Mouse (Mus musculus) activated CD4-positive, CD25-positive, alpha-beta regulatory T cell, adult 4 months (primary cell): ENCODE measurements around the gene Tanc1. TPM values are rescaled to one million over a fixed set of nuclear protein-coding genes. Genes with fewer than 3 reads are reported as not detected.

Source experiments
- ATAC-seq: one replicate; pipeline ENCODE4 v1.8.0; 2017
- polyA plus RNA-seq, 2 experiments: library from polyadenylated mRNA; unstranded; fragments of 100-300 nt; shearing (Covaris generic); gene quantifications; one replicate each; pipeline ENCODE4 v1.2.1; 2017

The Tanc1 gene
- polyA plus RNA-seq, 2 experiments from 2014 or later = 7.2 to 8.7 TPM

DNA sequence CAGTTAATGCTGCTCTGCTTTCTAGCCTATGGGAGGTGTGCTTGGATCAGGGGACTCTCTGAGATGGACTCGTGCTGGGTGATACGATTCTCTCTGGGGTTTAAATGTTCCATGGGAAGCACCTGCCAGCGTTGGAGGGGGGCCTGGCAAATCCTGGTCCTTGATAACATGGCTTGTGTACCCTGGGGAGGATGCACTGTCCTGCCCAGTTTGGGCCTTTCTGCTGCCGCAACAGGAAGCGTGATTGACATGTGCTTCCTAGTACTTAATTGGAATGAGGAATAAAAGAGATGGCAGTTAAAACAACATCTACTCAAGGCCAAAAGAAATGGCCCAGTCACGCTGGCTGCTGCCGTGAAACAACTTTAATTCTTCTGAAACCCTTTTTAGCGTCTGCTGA lies 109.3 kb downstream of the Tanc1 start:
- no peak for ATAC-seq

DNA sequence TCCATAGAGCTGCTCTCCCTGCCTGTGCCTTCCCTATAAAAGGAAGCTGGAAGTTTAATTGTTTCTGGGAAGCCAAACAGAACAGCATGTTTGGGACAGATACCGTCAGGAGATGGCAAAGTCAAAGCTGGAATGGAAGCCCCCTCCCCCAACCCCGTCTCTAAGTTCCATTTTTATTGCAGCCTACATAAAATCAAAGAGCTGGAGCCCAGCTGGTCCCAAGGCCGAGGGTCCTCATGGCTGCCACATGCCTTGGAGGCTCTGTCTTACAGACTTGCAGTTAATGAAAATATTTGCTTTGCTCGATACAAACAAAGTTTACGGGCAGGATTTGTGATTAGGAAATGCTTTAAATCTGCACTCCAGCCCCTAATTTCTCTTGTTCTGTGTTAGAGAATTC lies 109.9 kb downstream of the Tanc1 start:
- no peak for ATAC-seq

DNA sequence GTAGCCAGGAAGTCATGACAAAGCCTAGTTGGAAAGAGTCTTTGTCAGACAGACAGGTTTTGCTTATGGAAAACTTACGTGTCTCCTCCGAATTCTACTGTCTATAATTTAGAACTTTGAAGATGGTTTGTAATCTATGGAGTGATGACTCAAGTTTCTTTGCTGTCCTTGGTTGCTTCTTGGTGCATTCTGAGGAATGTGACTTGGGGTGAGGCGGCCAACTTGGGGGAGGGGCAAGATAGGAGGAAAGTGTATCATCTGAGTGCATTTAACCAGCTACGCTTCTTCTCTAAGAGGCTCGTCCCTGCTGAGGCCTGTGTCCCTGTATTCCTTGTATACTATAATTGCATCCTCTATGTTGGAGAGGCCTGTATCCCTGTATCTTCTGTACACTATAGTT lies 111.5 kb downstream of the Tanc1 start:
- ATAC-seq = no peak

DNA sequence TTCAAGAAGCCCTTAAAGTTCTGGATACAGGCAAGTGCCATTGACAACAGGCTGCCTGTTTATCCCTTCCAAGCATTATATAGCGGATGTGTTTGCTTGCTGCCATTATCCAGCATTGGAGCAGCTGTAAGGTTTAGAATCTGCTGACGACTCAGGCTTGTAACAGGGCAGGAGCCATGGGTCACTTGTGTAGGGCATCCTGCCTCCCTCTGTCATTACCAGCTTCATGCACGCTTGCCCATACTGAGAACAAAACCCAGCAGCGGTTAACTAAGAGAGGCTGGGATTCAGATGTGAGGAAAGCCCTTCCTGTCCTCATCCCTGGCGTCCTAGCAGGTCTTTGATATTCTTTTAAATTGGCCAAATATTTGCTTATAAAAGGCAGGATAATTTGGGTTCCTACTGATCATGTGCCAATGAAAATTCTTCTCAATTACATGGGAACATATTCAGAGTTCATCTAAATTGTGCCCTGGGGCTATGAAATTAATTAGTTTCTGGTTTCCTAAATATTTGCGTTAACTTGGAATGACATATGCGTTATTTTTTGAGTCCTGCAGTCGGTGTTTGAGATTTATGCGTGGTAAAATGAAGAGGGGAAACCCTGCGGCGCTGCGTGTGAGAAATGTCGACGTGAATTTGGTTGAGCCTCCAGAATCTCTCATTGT lies 113.8 kb downstream of the Tanc1 start:
- no peak for ATAC-seq

DNA sequence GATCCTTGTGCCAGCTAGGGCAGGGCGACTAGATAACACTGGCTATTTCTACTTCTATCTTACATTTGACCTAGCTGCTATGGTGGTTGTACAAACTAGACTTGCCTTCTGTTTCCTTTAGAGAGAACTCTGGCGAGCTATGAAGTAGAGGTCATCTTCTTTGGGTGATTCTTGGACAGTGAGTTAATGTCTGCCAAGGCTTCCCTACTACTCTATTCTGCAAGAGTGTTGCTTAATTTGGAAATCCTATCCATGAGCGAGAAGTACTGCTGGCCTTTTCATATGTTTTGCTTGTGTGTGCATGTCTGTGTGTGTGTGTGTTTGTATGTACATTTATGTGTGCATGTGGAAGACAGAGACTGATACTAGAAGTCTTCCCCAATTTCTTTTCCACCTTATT lies 120.0 kb downstream of the Tanc1 start:
- no peak for ATAC-seq

DNA sequence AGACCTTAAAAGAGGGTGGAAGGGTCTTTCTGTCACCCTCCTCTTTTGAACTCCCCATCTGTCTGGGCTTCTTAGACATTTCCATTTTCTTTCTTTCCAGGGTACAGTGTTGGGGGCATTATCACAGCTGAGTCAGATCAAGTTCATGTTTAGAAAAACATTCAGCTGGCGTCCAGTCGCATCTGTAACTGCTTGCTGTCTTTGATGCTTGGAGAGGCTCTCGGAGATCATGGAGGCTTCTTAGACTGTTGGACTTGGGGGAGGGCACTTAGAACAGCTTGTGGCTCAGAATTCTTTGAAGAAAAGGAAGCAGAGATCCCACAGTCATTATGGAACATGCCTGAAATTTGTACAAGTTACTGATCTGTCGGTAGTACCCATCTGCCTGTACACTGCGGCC lies 121.6 kb downstream of the Tanc1 start:
- ATAC-seq = no peak

DNA sequence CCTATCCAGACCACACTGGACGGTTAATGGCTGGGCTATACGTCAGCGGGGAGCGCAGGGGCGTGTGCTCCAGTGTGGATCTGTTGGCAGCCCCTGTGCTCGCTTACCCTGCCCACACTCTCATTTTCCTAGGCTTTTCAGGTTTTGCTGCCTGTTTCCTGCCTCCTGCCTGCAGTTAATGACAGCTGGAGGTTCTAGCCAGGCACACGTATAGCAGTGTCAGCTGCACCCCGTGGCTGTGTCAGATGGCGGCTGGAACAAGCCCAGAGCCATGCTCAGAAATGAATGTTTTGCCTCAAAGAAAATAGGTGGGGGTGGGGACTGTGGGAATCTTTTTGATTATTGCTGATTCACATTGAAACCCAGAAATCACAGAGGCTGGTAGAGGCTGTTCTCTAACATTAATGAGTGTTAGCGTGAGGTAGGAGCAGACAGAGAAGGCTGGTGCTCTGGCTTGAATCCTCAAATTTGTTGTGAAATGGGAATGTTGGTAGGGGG lies 124.6 kb downstream of the Tanc1 start:
- ATAC-seq = no peak

DNA sequence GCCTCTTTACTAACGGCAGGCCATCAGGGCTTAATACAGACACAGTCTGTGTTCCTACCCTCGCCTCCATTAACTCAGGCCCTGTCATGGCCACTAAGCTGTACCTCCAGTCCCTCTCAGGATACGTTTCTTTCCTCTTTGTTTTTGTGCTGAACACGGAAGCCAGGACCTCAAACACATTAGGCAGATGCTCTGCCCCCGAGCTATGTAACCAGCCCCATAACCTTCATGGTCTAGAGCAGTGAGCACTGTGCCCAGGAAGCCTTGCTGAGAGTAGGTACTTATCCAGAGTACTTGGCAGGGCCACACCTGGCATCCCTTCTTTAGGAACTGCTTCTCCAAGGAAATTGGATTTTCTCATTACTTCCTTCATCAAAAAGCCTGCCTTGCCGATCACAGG lies 125.5 kb downstream of the Tanc1 start:
- no peak for ATAC-seq

DNA sequence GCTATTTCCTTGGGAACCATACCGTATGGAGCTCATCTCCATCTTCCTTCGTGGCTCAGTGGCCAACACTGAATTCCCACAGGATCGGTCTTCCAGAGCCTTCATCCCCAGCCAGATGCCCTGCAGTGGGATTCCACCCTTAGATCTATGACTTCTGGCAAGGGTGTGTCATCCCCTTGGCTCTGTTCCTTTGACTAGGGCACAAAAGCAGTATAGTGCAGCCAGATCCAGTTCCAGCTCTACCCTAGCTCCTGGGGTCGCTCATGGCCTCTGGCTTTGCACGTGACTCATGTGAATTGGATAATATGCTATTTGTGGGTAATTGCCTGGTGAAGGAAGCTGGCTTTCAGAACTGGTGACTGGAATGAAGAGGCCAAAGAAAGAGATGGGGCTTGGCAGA lies 126.5 kb downstream of the Tanc1 start:
- ATAC-seq = no peak

DNA sequence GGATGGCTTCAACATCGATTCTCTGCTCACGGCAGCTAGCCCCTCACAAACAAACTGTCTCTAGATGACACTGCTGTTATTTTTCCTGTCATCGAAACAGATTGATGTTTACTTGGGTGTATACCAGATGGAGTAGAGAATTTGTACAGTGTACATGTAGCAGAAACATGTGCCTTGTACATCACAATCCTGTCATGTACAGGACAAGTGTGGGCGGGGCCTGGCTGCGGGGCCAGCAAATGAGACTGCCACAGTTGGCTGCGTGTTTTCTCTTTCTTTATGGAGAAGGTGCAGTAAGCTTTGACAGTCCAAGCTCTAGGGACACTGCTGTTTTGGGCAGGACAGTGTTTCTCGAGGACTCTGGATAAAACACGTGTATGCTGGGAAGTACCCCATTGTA lies 127.2 kb downstream of the Tanc1 start:
- no peak for ATAC-seq

DNA sequence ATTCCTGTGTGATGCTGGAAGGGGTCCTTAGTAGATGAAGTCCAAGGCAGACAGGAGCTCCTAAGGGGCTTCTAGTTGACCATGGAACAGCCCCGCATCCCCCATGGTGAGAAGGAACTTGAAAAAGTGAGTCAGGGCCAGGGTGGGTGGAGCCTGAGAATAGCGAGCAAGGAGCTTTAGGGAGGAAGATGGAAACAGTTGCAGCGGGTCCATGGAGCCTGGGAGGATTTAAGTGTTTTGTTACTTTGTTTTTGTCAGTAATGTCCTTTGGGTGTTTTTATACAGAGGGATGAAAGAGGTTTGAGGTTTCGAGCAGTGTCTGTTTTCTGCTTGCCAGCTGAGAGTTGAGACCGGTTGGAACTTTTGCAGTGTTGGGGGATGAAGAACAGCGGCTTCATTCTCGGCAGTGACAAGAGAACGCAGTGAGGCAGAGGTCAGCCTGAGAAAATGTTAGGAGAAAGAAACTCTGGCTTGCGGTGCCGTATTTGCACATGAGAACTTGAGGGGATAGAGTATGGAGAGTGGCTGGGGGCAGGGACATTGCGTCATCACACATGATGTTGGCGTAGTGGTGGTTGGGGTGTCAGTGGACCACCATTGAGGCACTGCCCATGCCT lies 130.8 kb downstream of the Tanc1 start:
- no peak for ATAC-seq

DNA sequence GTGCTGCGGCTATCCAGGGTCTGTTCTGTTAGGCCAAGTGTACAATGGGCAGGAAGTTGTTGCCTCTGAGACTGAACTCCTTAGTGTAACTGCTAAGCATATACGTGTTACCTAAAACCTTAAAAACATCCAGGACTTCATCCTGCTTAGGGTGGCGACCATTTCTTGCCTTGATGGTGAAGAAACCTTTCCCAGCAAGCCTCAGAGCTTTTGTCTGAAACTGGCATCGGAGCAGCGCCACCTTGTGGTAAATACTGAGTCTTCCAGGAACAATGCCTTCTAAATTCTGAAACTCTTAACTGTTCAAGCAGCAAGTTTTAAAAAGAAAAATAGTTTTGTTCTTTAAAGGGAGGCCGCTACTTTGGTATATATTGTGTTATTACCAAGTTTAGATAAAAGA lies 133.6 kb downstream of the Tanc1 start:
- no peak for ATAC-seq

DNA sequence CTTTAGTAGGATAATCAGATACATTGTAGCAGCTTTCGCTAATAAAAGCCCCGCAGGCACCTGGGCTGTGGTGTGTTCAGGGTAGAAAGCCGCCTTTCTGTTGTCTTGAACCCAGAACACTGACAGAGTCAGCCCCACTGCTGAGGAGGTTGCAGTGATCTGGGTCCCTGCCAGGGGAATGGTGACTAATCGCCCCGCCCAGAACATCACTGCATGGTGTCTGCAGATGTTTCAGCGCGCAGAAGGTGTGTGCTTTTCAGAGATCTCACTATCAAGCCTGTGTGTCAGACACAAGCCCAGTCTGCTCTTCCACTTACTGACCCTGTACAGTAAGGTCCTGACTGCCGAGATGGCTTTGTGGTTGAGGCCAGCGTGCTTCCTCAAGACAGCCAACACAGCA lies 134.2 kb downstream of the Tanc1 start:
- ATAC-seq = no peak

DNA sequence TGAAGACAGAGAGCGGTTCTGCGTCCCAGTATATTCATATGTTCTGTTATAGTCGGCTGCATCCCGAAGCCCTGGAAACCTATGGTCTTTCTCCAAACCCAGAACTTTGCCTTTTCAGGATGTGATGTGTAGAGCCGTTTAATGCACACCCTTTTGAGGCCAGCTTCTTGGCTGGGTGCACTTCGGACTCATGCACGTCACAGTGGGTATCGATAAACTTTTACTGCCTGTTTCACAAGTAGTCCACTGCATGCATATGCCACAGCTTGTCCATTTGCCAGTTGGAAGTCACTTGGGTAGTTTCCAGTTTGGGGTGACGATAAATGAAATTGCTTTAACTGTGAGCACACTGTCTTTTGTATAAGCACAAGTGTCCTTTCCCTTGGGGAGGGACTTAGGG lies 135.9 kb downstream of the Tanc1 start:
- ATAC-seq = no peak

DNA sequence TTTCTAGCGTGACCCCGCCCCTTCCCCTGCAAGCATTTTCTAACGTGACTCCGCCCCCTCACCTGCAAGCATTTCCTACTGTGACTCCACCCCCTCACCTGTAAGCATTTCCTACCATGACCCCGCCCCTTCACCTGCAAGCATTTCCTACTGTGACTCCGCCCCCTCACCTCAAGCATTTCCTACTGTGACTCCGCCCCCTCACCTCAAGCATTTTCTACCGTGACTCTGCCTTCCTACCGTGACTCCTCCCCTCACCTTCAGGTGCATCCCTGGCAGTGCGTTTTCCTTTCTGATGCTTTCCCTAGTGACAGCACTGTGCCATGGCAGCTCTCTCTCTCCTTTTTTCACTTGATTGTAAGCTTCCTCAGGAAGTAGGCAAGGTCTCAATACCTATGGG lies 137.5 kb downstream of the Tanc1 start:
- ATAC-seq = peak; percentile 10

DNA sequence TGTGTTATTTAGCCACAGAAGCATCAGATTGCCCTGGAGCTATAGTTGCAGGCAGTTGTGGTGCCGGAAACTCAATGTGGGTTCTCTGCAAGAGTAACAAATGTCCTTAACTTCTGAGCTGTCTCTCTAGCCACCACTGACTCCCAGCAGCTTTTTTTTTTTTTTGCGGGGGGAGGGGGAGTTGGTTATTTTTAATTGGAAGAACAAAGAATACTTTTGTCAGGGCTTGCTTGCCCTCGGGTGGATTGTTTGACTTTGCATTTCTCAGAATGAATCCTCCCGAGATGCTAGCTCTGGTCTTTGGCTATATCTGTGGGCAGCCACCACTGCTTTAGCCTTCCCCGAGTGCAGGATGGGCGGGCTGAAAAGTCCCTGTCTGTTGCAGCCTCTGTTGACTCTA lies 139.3 kb downstream of the Tanc1 start:
- ATAC-seq = no peak

DNA sequence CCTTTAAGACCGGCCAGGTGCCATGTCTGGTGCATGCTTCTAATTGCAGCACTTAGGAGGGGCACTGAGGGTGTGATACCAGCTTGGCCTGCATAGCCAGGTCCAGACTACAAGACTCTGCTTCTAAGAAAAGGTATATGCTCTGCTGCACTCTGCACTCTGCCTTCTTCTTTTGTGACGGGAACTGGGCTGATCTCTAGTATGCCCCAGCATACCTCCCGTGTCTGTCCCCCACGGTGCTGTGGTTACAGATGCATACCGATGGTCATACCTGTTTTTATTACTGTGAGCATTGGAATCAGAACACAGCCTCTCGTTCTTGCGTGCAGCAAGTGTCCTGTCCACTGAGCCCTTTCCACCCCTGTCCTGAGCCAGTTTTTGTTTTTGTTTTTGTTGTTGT lies 140.3 kb downstream of the Tanc1 start:
- ATAC-seq = no peak

DNA sequence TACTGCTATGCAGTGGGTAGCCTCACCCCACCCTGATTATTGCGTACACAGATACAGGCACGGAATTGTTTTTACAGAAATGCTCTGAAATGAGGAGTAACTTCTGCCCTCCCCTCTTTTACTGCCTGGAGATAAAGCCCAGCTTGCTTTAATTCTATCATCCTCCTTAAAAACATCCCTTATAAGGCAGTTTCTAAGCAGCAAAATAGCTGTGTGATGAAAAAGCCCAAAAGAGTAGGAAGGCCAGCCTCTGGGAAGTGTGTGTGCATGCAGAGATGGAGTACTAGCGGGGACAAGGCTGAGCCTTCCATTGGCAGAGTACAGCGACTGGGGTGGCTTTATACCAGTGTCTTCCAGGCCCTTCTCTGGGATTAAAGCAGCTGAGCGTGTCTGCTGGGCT lies 140.9 kb downstream of the Tanc1 start:
- no peak for ATAC-seq

DNA sequence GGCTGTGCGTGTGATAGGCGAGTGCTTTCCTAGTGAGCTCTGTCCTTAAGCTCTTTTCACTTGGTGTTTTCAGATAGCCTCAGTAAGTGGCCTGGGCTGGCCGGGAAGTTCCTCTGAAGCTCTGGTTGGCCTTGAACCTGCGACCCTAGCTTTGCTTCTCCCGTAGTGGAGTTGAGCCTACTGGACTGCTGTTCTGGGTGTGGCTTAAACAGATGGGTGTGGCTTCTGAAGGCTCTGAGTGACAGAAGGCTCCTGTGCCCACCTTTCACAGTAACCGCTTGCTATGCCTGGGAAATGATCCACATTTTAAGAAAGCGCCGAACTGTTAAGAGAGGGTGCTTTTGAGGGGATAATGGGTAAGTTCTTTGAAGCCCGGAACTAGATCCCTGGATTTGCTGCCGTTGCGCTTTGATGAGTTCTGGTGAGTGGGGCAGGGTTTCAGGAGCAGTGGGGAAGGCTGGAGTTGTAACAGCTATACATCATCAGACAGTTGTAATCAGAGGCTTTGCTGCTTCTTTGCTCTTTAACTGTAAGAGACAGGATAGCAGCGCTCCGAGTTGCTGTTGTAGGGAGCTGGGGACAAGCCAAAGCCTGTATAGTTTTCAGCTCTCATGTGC lies 144.4 kb downstream of the Tanc1 start:
- no peak for ATAC-seq

DNA sequence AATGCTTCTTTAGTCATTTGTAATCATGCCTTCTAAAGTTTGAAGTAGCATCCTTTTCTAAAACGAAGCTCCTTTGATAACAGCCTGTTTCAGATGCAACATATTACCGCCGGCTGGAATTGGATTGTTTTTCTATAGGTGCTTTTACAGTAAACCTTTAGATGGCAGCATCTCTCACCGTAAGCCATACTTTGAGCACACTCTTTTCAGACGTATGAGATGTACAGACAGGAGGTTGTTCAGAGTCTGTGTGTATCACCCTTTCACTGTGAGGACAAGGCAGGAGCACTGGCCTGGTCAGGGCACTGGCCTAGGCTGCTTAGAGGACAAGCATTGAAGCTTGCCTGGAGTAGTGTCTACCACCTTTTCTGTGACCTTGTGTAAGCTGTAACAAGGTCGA lies 145.2 kb downstream of the Tanc1 start:
- no peak for ATAC-seq

DNA sequence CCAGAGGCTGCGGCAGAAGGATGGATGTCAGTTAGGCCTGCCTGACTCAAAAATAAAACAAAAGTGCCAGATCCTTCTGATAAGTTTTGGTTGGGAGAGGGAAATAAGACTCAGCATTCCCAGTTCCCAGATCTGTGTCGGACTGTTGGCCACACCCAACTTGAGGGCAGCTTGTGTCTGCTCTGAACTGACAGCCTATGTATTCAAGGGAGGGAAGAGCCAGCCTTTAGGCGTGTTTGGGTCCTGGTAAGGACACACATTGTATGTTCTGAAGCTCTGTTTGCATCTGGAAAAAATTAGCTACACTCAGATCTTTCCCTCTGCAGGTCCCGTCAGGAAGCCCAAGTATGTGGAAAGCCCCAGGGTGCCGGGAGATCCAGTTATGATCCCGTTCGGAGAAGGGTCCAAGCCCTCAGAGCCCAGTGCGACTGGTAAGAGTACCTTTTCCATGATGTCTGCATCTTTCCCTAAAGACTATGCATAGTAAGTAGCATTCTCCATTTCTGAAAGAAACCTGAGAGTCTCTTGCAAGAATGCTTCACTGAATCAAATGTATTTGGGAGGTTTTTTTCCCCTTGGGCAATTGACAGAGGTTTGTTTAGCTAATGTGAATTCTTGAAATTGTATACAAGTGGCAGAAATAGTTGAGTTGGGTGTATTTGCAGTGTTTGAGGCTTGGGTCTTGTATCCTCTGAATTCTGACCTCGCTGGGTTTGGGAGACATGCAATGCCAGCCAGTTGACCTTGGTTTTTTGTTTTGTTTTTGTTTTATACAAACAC lies 146.5 kb downstream of the Tanc1 start:
- ATAC-seq = no peak

DNA sequence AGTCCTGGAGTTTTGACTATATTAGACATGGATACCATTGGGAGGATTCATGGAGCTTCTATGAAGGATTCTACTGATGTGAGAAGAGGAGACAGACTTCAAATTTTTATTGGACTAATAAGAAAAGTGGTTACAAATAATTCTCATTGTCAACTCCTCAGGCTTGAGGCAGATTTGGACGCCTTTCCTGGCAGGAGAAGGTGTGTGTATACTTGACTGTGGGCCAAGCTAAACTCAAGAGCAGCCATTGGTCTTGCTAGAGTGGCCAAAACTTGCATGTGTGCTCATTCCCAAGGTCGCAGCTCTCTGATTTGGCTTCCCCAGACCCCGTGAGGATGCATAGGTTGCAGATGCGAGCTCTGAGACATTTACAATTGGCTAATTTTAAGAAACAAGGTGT lies 148.9 kb downstream of the Tanc1 start:
- no peak for ATAC-seq

DNA sequence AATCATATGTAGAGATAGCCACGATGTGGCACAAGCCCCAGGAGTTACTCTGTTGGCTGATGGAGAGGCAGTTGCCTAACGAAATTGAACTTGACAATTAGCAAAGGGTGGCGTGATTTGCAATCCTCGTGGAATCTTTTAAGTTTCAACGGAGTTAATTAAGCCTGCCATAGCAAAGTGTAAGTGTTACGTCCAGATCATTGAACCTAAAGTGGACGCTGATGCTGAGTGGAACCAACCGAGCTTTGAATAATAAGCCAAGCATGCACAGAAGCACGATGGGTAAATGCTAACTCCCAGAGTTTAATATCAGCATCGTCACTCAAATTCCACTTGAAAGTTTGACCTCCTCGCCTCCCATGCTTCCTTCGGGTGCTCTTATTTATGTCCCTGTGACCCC lies 149.3 kb downstream of the Tanc1 start:
- ATAC-seq = no peak

DNA sequence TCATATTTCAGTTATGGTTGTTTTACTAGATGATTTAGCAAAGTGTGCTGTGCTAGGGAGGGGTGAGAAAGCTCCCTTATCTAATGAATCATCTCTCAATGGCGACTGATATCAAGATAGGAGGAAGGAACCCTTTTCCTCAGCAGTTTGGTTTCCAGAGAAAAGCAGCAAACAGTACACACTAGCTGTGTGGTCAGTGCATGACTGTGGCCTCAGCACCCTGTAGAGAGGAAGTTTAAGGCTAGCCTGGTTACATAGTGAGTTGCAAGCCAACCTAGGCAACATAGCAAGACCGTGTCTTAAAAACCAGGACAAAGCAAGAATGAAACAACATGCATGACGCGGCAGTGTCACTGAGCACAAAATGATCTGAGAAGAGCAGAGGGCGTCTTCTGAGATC lies 150.4 kb downstream of the Tanc1 start:
- no peak for ATAC-seq
